In the genomic region with DNA sequence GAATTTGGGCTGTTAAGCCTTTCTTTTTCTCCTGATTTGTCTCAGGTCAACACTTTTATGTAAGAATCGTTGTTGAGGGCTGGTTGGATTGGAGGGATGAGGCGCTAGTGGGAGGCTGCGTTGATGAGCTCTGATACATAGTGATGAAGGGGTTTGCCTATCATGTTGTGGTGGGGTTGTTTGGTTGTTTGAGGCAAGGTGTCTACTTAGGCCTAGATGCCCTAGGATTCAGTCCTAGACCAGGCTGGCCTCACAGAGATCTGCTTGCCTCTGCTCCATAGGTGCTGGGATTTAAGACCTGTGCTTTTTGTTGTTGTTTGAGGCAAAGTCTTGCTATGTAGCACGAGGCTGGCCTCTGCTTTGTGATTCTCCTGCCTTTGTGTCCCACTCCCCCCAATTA, we compare ENCODE assay signal across 8 mouse cellular contexts. TPM values are rescaled to one million over a fixed set of nuclear protein-coding genes. Genes with fewer than 3 reads are reported as not detected.
DNase-seq lines count a peak whose midpoint lies in the region; ATAC-seq and TF ChIP-seq lines count a peak whose summit lies in the region.

No protein-coding gene starts in this region.

- no peak overlapping the region for H3K9ac ChIP-seq in kidney, postnatal 0 days (ENCODE audit: low read depth, low read length)
- no peak overlapping the region for H3K9ac ChIP-seq in hindbrain, postnatal 0 days (replicated peaks; ENCODE audit: low read length)

- peak overlapping the region; percentile 97; the same call in 1 of the 2 replicates for H3K27ac ChIP-seq in kidney, postnatal 0 days
- H3K27ac ChIP-seq in hindbrain, postnatal 0 days: no peak overlapping the region

- ATAC-seq in kidney, postnatal 0 days (replicated peaks; ENCODE audit: low FRiP score, low read depth): no peak
- peak; percentile 28 for ATAC-seq in activated CD4-positive, CD25-positive, alpha-beta regulatory T cell, adult 4 months
- ATAC-seq in hindbrain, postnatal 0 days: no peak

- 0 out of 2 replicates have a peak, but pooled peaks cover 7% of the 10 kb centered on the region for H3K36me3 ChIP-seq in kidney, postnatal 0 days (ENCODE audit: insufficient read depth, low read length)
- H3K36me3 ChIP-seq in hindbrain, postnatal 0 days (ENCODE audit: insufficient read depth, low read length): no peaks in the 10 kb centered on the region; the same call in 1 of the 2 replicates
- H3K36me3 ChIP-seq in myocyte (ENCODE audit: control insufficient read depth, insufficient read depth): no peaks in the 10 kb centered on the region

- no peak for TF ChIP-seq CTCF in kidney, postnatal 0 days (IDR thresholded peaks at IDR 0.05; ENCODE audit: low read depth)
- TF ChIP-seq CTCF in hindbrain, postnatal 0 days (IDR thresholded peaks at IDR 0.05; ENCODE audit: low read depth): no peak

- H3ac ChIP-seq in myocyte (ENCODE audit: control insufficient read depth, insufficient read length): no peak overlapping the region

- TF ChIP-seq POLR2A in myocyte (IDR thresholded peaks at IDR 0.05; ENCODE audit: insufficient read length, low read depth): no peak

- H3K27me3 ChIP-seq in kidney, postnatal 0 days (ENCODE audit: insufficient read depth, low read length): no peaks in the 10 kb centered on the region
- no peaks in the 10 kb centered on the region for H3K27me3 ChIP-seq in hindbrain, postnatal 0 days (ENCODE audit: insufficient read depth, low read length)
- no peaks in the 10 kb centered on the region for H3K27me3 ChIP-seq in myocyte (ENCODE audit: control insufficient read depth, insufficient read depth, insufficient read length)

- no peaks in the 10 kb centered on the region for H3K79me2 ChIP-seq in myocyte (ENCODE audit: control insufficient read depth, insufficient read depth)

- no peaks in the 10 kb centered on the region for H3K9me3 ChIP-seq in kidney, postnatal 0 days (replicated peaks; ENCODE audit: low read length)
- no peaks in the 10 kb centered on the region for H3K9me3 ChIP-seq in hindbrain, postnatal 0 days (ENCODE audit: low read length)

- H3K4me1 ChIP-seq in kidney, postnatal 0 days (replicated peaks; ENCODE audit: insufficient read depth, low read length): no peaks in the 10 kb centered on the region
- H3K4me1 ChIP-seq in hindbrain, postnatal 0 days (ENCODE audit: insufficient read depth, low read length): no peaks in the 10 kb centered on the region

- peak overlapping the region; percentile 84; the same call in 1 of the 2 replicates for H3K4me2 ChIP-seq in kidney, postnatal 0 days (ENCODE audit: low read length)
- peak overlapping the region; percentile 87; the same call in 1 of the 2 replicates for H3K4me2 ChIP-seq in hindbrain, postnatal 0 days (ENCODE audit: low read depth, low read length)
- H3K4me2 ChIP-seq in myocyte (ENCODE audit: low read depth): peak overlapping the region; percentile 68

- WGBS in kidney, postnatal 0 days: 75% methylated on average over 4 of the region's 4 CpGs
- WGBS in hindbrain, postnatal 0 days: 71% methylated on average over 4 of the region's 4 CpGs

- DNase-seq in kidney, postnatal 0 days (ENCODE audit: low spot score): no peak
- DNase-seq in kidney, postnatal 25 days: no peak
- DNase-seq in hindbrain, postnatal 0 days (ENCODE audit: low spot score): no peak
- no peak for DNase-seq in adrenal gland, postnatal 14 days
- DNase-seq in kidney, adult 8-10 months: no peak
- DNase-seq in adrenal gland, adult 18-20 months (ENCODE audit: low spot score in 2 of 2): no peak

- H3K4me3 ChIP-seq in kidney, postnatal 0 days (replicated peaks; ENCODE audit: low read depth, low read length): no peak overlapping the region
- H3K4me3 ChIP-seq in hindbrain, postnatal 0 days (ENCODE audit: low read length): no peak overlapping the region
- peak overlapping the region; percentile 70 for H3K4me3 ChIP-seq in myocyte

TF ChIP-seq in myocyte, 11 proteins besides CTCF, POLR2A, EP300 and RAD21:
- TF ChIP-seq TCF12 (IDR thresholded peaks at IDR 0.05; ENCODE audit: insufficient read depth, poor library complexity, severe bottlenecking) (no peak), MAX (IDR thresholded peaks at IDR 0.05; ENCODE audit: low read depth) (no peak), CEBPB (IDR thresholded peaks at IDR 0.05; ENCODE audit: insufficient read depth, poor library complexity, severe bottlenecking) (no peak), TCF3 (IDR thresholded peaks at IDR 0.05; ENCODE audit: insufficient read length, low read depth) (no peak), POLR2AphosphoS2 (IDR thresholded peaks at IDR 0.05; ENCODE audit: insufficient read length, low read depth) (no peak)
TF ChIP-seq in myocyte: peak in this region for 0.

RNA-seq across cellular contexts. Expression of a gene that starts 1.4 kb away (rescaled TPM):
- 42.2 and 45.0 TPM in 2 replicates for polyA plus RNA-seq in kidney, postnatal 0 days (2015; fragmentation: Nextera tagmentation; extraction: Ambion mirVana)
- 10 to 100 TPM; 73.0 to 86.2 TPM for polyA plus RNA-seq in activated CD4-positive, CD25-positive, alpha-beta regulatory T cell, adult 4 months (2017; shearing (Covaris generic))
- 31.7 and 58.5 TPM in 2 replicates for total RNA-seq in hindbrain, postnatal 0 days (2014; rRNA removed)
- 33.0 and 36.8 TPM in 2 replicates for polyA plus RNA-seq in hindbrain, postnatal 0 days (2015; fragmentation: Nextera tagmentation; extraction: Ambion mirVana)
- polyA plus RNA-seq in myocyte (2012; fragmentation: generic; extraction: Trizol): 30.6 TPM
- total RNA-seq in adrenal gland, postnatal 14 days (2021): 66.1 and 66.8 TPM in 2 replicates
- 10 to 100 TPM; 44.2 to 52.3 TPM for total RNA-seq in adrenal gland, adult 18-20 months (2021)
